Mouse (Mus musculus) mature B cell (primary cell): ENCODE data around the gene Pecam1.

ENCODE experiments used
- in situ Hi-C: fragments of 300-500 bp; cut with MboI; formaldehyde crosslinking; loops from 2 replicates; pipeline ENCODE4 v1.14.3; 2019

The Pecam1 gene

GRCm38 (mm10) chr11:106750121-106750751, at the start of gene Pecam1:
Gene Pecam1 (minus strand): TSS chr11:106750628.
- in situ Hi-C loops: no loop called here

DNA sequence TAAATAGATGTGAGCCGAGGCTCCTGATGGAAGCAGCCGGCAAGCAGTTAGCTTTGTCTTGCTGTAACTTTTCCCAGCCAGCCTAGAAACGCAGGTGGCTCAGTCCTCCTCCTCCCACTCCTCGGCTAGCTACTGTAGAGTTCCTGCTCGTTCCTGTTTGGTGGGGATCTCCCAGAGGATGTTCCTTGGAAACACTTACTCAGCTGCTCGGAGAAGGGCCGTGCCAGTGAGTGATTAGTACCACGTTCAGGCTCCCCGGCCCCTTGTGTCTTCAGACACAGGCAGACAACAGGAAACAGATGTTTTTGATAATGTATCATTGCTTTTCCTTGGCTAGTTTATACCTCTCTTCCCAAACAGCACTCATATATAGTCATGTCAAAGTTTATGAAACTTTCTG, 45.3 kb upstream of the Pecam1 start:
- in situ Hi-C loops: no loop called here

GRCm38 (mm10) chr11:106793846-106794245, 43.4 kb upstream of the Pecam1 start:
- in situ Hi-C loops: no loop called here

DNA sequence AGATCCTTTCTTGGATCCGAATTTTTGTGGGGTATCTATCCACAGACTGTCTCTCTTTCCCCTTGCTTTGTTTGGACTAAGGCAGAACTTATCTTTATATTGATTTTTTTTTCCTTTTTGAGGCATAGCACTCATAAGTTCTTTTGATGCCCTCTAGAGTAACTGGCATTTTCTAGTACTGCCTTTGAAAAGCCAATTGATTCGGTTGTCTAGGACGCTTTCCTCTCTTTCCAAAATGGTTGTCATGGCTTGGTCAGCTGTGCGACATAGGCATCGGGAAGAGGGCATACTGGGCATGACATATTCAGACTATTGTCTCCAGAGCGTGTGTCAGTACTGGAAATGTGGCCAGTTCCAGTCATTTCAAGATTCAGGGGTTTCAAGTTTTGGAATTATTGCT, 39.2 kb upstream of the Pecam1 start:
- in situ Hi-C loops: no loop called here

DNA sequence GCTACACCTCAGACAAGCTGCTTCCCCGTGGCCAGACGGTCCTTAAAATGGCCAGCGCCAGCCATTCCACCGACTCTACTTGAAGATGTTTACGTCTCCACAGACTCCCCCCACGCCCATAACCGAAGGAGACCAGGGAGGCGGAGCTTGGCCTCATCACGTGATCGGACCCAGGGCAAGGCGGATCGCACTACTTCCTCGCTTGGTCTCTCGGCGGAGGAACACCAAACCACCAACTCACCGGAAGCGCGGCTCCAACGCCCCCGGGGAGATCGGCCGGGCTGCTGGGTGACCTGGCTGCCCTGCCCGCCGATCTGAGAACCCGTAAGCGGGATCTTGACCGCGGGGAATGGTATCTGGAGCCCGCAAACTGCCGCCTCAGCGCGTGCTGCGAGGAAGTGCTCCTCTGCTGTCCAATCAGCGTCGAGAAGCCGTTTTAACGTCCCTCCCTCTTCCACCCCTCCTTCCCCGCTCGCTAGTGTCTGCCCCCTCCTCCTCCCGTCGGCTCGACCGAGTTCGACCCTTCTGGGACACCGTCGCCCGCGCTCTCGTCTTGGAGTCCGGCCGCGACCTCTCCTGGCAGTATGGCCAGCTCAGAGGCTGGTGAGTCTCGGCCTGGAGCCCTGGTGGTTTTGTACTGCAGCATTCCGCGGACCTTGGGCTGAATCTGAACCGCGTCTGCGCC, 38.5 kb upstream of the Pecam1 start, which contains the start of the genes Ddx5 and Cep95:
Ddx5 (minus strand) TSS at position 411 of the 685 bp plus-strand sequence.
Cep95 (plus strand) TSS at position 478 of the 685 bp plus-strand sequence.
- in situ Hi-C loops: no loop called here

DNA sequence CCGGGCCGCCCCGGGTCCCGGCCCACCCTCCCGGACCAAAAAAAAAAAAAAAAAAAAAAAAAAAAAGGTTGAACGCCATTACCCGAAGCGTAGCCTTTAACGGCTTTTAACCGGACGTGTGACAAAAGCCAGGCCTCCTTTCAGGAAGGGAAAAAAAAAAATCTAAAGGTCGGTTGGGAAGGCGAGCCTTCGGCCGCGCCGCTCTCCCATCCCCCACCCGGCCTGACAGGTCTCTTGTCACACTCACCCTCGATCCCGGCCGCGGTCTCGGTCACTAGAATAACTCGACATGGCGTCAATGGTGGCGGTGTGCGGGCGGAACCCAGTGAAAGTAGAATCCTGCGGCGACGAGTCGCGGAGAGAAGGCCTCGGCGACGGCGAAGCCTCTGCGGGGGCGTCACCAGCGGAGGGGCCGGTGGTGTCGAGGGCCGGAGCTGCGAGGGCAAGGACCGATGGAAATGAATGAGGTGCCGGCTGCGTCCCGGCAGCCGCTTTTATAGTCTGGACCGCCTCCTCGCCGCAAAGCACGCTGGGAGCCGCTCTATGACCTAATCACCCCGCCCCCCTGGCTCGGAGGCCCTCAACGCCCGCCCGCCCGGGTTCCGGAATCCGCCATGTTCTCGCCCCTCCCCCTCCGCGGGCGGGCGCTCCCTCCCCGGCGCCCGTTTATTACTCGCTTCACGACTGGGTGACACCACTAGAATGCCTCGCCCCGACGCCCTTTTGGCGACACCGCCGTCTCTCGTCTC, 37.8 kb upstream of the Pecam1 start:
- in situ Hi-C loops: no loop called here

- in situ Hi-C loops: no loop called here
These were observed 37.0 kb upstream of the Pecam1 start for GRCm38 (mm10) chr11:106787131-106788025.

GRCm38 (mm10) chr11:106785043-106785442, 34.6 kb upstream of the Pecam1 start:
- in situ Hi-C loops: no loop called here

GRCm38 (mm10) chr11:106784476-106784875, 34.0 kb upstream of the Pecam1 start:
- in situ Hi-C loops: loop anchor here (5.0 kb wide), 1 partner anchor 37 kb away; no protein-coding TSS in a partner anchor

GRCm38 (mm10) chr11:106782841-106783764, 32.7 kb upstream of the Pecam1 start:
- in situ Hi-C loops: loop anchor here (5.0 kb wide), 1 partner anchor 36 kb away; no protein-coding TSS in a partner anchor

GRCm38 (mm10) chr11:106782271-106782670, 31.8 kb upstream of the Pecam1 start:
- in situ Hi-C loops: loop anchor here (5.0 kb wide), 1 partner anchor 35 kb away; no protein-coding TSS in a partner anchor

DNA sequence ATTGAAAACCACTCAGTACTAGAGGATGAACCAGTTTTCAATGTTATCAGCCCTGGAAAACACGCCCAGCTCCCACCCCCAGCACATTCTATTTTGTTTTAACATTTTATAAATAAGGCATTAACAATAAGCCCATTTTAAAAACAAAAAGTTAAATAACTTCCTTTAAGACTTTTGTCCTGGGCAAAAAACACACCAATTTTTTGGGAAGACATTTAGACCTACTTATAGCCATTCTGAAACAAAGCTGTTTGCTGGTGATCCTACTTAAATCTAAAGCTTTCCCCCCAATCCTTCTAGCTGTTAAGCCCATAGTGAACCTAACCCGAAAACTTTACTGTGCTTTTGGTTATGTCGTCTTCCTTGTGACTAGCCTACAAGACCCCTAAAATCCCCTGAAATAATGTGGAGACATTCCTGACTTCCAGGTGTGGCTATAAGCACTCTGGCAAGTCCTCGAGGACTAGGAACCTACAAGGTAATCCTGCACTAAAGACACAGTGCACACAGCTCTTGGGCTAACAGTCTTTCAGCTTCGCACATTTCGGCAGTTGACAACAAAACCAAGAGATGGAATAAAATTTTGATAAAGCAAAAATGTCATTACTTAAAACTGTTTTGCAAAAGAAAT, 30.3 kb upstream of the Pecam1 start:
- in situ Hi-C loops: loop anchor here (5.0 kb wide), 1 partner anchor 33 kb away; no protein-coding TSS in a partner anchor

GRCm38 (mm10) chr11:106780089-106780425, 29.6 kb upstream of the Pecam1 start:
- in situ Hi-C loops: loop anchor here (5.0 kb wide), 1 partner anchor 33 kb away; no protein-coding TSS in a partner anchor

DNA sequence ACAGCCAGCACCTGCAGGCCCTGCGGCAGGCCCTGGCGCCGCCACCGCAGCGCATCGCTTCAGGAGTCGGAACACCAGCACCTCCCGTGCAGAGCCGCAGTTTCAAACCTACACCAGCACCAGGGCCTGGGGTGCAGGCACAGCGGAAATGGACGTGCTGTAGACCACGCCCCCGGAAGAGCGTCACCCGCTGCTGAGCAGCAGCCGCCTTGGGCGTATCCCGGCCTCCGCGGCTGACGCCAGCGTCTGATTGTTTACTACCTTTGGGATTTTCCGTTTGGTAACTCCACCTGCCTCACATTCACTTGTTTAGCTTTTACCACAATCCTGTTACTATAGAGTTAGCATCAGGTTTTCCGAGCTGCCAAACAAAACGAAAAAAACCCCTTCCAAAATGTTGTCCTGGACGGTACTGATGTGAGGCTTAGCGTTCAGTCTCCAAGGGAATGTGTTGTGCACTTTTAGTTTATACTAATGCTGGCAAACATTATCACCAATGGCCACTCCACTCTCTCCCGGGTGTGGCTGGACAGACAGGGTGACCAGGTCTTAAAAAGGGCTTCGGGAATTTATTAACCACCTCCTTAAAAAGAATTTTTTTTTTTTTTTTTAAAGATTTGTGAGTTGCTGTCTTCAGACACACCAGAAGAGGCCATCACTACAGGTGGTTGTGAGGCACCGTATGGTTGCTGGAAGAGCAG, 29.1 kb upstream of the Pecam1 start, which contains the start of gene Polg2:
Polg2 (minus strand) TSS at position 150 of the 701 bp plus-strand sequence.
- in situ Hi-C loops: loop anchor here (5.0 kb wide), 1 partner anchor 32 kb away; no protein-coding TSS in a partner anchor

DNA sequence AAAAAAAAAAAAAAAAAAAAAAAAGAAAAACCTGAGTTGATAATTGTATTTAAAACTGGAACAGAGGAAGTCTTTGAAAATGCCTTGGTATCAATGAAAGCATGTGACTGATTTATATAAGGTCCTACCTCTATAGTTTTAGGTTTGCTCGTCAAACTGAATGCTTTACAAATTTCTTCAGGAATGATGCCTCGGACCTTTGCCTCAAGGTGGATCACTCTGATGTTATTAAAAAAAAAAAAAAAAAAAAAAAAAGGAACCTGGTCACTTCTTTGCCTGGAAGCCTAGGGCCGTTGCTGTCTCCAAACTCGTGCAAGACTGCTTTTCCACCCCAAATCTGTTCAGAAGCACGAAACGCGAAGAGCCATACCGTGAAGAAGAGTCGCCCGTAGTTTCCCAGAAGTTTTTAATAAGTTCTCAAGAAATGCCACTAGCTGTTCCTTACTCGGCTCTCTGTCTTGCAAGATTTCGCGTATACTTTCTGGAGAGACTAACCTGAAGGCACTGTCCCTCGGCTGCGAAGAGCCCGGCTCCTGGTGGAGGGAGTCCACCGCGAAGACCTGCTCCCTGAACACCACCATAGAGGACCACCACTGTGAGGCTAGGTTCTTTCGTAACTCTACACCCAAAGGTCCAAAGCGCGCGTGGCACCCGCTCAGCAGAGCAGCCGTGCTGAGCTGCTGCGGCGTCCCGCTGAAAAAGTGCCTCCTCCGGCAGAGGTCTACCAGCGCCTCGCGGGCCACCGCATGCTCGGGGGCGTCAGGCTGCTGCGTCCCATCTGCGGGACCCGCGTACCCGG, 28.4 kb upstream of the Pecam1 start:
- in situ Hi-C loops: no loop called here

- in situ Hi-C loops: no loop called here
These were observed 27.7 kb upstream of the Pecam1 start for GRCm38 (mm10) chr11:106778132-106778531.

DNA sequence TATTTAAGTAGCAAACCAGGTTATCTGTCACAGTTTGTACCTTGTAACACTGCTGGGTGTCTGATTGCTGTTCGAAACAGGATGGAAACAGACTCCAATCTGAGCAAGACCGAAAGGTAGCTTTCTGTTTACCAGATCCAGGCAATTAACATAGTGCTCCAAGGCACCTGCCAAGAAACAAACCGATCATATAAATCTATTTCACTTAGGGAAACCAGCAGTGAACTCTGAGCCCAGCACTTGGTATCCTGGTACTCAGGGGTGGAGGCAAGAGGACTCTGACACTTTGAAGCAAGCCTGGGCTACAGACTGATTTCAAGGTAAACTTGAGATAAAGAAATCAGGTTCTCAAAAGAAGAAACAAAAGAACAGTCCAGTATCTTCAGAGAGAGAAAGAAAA, 27.0 kb upstream of the Pecam1 start:
- in situ Hi-C loops: no loop called here

- in situ Hi-C loops: no loop called here
These were observed 26.5 kb upstream of the Pecam1 start for GRCm38 (mm10) chr11:106776960-106777359.
